Mouse (Mus musculus) retina, postnatal 7 days (tissue): ENCODE results near the gene Mitd1.
A peak's percentile ranks its signal among the peaks of the same experiment; 100 is the strongest.

Source experiments
- DNase-seq: peaks from one replicate; pipeline ENCODE4 v3.0.0-alpha.2; 2012; ENCODE audit warnings: low read depth, low spot score

Gene Mitd1

GRCm38 (mm10) chr1:37890025-37890652 lies at the start of gene Mitd1, which contains the start of gene Mrpl30:
Gene Mitd1, minus strand, starts transcription at chr1:37890411.
Gene Mrpl30, plus strand, starts transcription at chr1:37890477.
- peak; percentile 92 for DNase-seq

- DNase-seq, result no peak
Measured at GRCm38 (mm10) chr1:37931806-37932205, 41.6 kb upstream of the Mitd1 start.

- no peak for DNase-seq
Measured at GRCm38 (mm10) chr1:37925971-37926370, 35.8 kb upstream of the Mitd1 start.

- no peak for DNase-seq
Measured at GRCm38 (mm10) chr1:37922536-37922935, 32.3 kb upstream of the Mitd1 start.

GRCm38 (mm10) chr1:37918096-37918495 lies 27.9 kb upstream of the Mitd1 start:
- no peak for DNase-seq

GRCm38 (mm10) chr1:37917666-37918065 lies 27.5 kb upstream of the Mitd1 start:
- DNase-seq, result no peak

- no peak for DNase-seq
Measured at GRCm38 (mm10) chr1:37916393-37916792, 26.2 kb upstream of the Mitd1 start, which contains the start of gene Lyg2. Gene Lyg2, minus strand, starts transcription at chr1:37916493.

- no peak for DNase-seq
Measured at GRCm38 (mm10) chr1:37912751-37913150, 22.5 kb upstream of the Mitd1 start.

GRCm38 (mm10) chr1:37903178-37903577 lies 13.0 kb upstream of the Mitd1 start:
- peak; percentile 16 for DNase-seq

GRCm38 (mm10) chr1:37900288-37900687 lies 10.1 kb upstream of the Mitd1 start:
- no peak for DNase-seq

- no peak for DNase-seq
Measured at GRCm38 (mm10) chr1:37899816-37900215, 9.6 kb upstream of the Mitd1 start.

- no peak for DNase-seq
Measured at GRCm38 (mm10) chr1:37894606-37895005, 4.4 kb upstream of the Mitd1 start.

- DNase-seq, result no peak
Measured at GRCm38 (mm10) chr1:37891400-37891799, 1.2 kb upstream of the Mitd1 start.

- DNase-seq, result no peak
Measured at GRCm38 (mm10) chr1:37889206-37889605, 1.0 kb downstream of the Mitd1 start.

GRCm38 (mm10) chr1:37884451-37884850 lies 5.8 kb downstream of the Mitd1 start:
- no peak for DNase-seq

GRCm38 (mm10) chr1:37883411-37883810 lies 6.8 kb downstream of the Mitd1 start:
- DNase-seq, result no peak

- no peak for DNase-seq
Measured at GRCm38 (mm10) chr1:37877736-37878460, 12.3 kb downstream of the Mitd1 start.

- no peak for DNase-seq
Measured at GRCm38 (mm10) chr1:37873157-37873556, 17.1 kb downstream of the Mitd1 start.

- peak; percentile 41 for DNase-seq
Measured at GRCm38 (mm10) chr1:37872131-37873067, 17.8 kb downstream of the Mitd1 start.

GRCm38 (mm10) chr1:37871704-37872103 lies 18.5 kb downstream of the Mitd1 start, which contains the start of gene Lipt1:
Gene Lipt1, plus strand, starts transcription at chr1:37871738.
- DNase-seq, result no peak

- no peak for DNase-seq
Measured at GRCm38 (mm10) chr1:37869362-37869761, 20.8 kb downstream of the Mitd1 start.

- no peak for DNase-seq
Measured at GRCm38 (mm10) chr1:37868640-37869039, 21.6 kb downstream of the Mitd1 start.
